Mouse (Mus musculus): Measurements from ENCODE around the gene Uhrf2. TPM values are rescaled to one million over a fixed set of nuclear protein-coding genes. Genes with fewer than 3 reads are reported as not detected.
A peak's percentile ranks its signal among the peaks of the same experiment; 100 is the strongest.

Uhrf2 gene
- polyA plus RNA-seq, 1 experiment from 2014 or later: 92.6 TPM

DNA sequence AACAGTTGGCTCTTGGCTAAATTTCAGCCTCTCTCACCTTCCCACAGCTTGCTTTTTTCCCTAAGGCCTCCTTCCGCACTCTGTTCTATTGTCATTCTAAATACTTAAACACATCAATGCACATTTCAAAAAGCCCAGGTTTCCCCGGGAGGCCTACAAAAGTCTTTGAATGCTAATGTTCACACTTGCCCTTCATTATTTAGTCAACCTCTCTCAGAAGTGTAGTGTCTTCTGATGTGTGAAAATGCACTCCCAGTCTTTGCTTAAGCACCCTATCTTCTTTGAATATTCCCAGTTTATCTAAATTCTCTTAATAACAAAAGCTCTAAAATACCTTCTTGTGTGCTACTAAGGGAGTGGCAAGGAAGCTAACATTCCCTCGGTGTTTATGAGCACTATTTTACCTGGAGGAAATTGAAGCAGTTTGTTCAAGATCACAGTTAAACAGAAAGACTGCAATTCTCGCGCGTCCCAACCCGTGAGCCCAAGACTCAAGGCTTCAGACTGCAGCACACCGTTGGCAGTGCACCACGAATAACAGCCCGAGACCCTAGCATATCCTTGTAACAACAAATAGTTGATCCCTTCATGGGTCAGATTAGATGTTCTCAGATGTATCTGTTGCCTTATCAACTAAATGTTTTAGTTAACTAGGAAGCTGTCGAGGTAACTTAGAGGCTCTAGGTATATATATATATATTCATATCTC, 1.2 kb upstream of the Uhrf2 start:
- no peaks in the 10 kb centered on the region for H3K36me3 ChIP-seq
- no peak overlapping the region for H3K4me3 ChIP-seq
- H3K9ac ChIP-seq: no peak overlapping the region
- H3K4me2 ChIP-seq (replicated peaks): peak overlapping the region; percentile 76
- ATAC-seq (ENCODE audit: low FRiP score): no peak
- WGBS: 24% methylated on average over 11 of the region's 11 CpGs
- no peaks in the 10 kb centered on the region for H3K27me3 ChIP-seq
- H3K4me1 ChIP-seq: peaks cover 31% of the 10 kb centered on the region
- H3K9me3 ChIP-seq (replicated peaks): no peaks in the 10 kb centered on the region
- H3K27ac ChIP-seq: peak overlapping the region; percentile 95; the same call in 1 of the 2 replicates

DNA sequence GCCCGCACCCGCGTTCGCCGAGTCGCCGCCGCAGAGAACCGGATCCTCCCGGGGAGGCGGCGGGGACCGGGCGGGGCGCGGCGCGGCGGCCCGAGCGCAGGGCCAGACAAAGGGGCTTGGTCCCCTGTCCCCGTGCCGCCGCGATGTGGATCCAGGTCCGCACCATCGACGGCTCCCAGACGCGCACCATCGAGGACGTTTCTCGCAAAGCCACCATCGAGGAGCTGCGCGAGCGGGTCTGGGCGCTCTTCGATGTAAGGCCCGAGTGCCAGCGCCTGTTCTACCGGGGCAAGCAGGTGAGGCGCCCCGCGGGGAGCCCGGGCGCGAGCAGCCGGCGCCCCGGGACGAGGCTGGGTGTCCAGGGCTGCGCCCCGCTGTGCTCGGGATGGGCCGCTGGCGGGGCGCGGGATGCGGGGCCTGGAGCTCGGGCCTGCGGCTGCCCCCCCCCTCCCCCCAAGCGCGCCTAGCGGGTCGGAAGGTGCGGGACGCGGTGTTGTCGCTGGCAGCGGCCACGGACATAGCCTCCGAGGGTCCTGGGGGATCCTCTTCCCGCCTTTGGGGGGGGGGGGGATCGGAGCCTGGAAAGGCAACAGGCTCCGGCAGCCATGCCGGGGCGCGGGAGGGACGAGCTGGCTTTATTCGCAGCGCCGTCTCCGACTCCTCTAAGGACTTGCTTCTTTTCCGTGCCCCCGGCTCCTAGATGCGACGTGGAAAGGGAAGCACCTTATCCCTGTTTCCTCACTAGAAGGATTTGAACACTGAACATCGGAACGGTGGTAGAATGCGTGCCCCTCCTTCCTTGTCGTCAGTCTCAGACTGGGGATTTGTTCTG, 539 bp downstream of the Uhrf2 start:
- Histone ChIP-seq H3K36me3 (no peaks in the 10 kb centered on the region), H3K9me3 (replicated peaks) (no peaks in the 10 kb centered on the region), H3K4me2 (replicated peaks) (peak overlapping the region; percentile 76), H3K9ac (peak overlapping the region; percentile 100), H3K4me3 (peak overlapping the region; percentile 100), H3K27ac (peak overlapping the region; percentile 95), H3K27me3 (no peaks in the 10 kb centered on the region), H3K4me1 (peaks cover 39% of the 10 kb centered on the region)
- ATAC-seq (ENCODE audit: low FRiP score): no peak
- under 1% methylated on average over 85 of the region's 92 CpGs for WGBS

DNA sequence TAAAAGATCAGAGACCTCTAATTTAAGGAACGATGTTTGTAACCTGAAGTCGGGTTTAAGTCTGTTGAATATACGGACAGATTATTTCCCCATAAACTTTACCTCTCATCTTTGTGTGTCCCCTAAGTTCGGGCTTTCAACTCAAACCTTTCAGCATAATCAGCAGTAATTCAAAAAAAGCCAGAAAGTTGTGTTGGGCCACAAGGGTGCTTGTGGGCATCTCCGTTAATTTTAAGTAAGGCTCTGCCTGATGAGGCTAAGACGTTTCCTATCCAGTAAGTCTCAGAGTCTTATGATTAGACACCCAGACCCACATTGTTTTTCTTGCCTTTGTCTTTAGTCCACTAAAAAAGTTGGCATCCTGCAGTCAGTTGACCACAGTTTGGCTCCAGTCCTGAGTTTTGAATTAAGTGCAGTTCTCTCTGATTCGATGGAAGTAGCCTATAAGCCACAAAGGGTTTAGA, 1.2 kb downstream of the Uhrf2 start:
- Histone ChIP-seq H3K4me2 (replicated peaks) (peak overlapping the region; percentile 76), H3K4me1 (peaks cover 40% of the 10 kb centered on the region), H3K9ac (peak overlapping the region; percentile 100), H3K27me3 (no peaks in the 10 kb centered on the region), H3K36me3 (no peaks in the 10 kb centered on the region), H3K9me3 (replicated peaks) (no peaks in the 10 kb centered on the region), H3K27ac (peak overlapping the region; percentile 95), H3K4me3 (peak overlapping the region; percentile 100)
- 5% methylated on average over 7 of the region's 7 CpGs for WGBS
- ATAC-seq (ENCODE audit: low FRiP score): no peak

DNA sequence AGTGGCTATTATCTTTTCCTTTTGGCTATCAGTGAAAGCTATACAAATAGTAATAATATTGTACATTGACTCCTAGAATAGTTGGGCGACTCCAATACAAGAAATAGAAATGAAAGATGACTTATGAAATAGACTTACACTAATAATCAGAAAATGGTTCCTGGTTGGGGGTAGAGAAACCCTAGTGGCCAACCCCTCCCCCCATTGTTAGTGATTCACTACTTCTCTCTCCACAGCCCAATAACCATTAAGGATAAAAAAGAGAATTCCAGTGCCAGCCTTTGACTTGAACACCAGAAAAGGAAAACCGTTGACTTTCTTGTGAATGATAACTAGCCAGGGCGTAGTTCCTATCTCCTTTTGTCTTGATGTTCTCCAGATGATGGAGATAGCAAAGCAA, 1.9 kb downstream of the Uhrf2 start:
- no peak overlapping the region for H3K27ac ChIP-seq
- no peaks in the 10 kb centered on the region for H3K9me3 ChIP-seq (replicated peaks)
- H3K4me2 ChIP-seq (replicated peaks): peak overlapping the region; percentile 76
- no peak for ATAC-seq (ENCODE audit: low FRiP score)
- peaks cover 43% of the 10 kb centered on the region for H3K4me1 ChIP-seq
- H3K27me3 ChIP-seq: no peaks in the 10 kb centered on the region
- H3K9ac ChIP-seq: peak overlapping the region; percentile 100; the same call in 1 of the 2 replicates
- H3K4me3 ChIP-seq: peak overlapping the region; percentile 100
- no peaks in the 10 kb centered on the region for H3K36me3 ChIP-seq
- 57% methylated on average over 3 of the region's 3 CpGs for WGBS

DNA sequence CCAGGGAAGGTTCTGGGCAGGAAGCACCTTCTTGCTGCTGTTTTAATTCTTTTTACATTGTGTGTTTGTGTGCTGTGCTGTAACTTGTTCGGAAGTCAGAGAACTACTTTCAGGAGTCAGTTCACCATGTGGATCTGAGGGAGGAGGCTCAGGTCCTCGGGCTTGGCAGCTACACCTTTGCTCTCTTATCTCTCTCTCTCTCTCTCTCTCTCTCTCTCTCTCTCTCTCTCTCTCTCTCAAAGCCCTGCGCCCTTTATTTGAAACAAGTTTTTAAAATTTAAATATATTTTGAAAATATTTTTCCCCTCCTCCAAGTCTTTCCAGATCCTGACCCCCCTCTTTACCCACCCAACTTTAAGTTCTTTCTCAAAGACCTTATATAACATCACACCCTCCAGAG, 5.0 kb downstream of the Uhrf2 start:
- Histone ChIP-seq H3K27me3 (no peaks in the 10 kb centered on the region), H3K4me3 (no peak overlapping the region), H3K36me3 (no peaks in the 10 kb centered on the region), H3K4me1 (peaks cover 35% of the 10 kb centered on the region), H3K9me3 (replicated peaks) (no peaks in the 10 kb centered on the region), H3K27ac (no peak overlapping the region), H3K4me2 (replicated peaks) (no peak overlapping the region), H3K9ac (no peak overlapping the region)
- WGBS: 59% methylated on average over 3 of the region's 3 CpGs
- ATAC-seq (ENCODE audit: low FRiP score): no peak

DNA sequence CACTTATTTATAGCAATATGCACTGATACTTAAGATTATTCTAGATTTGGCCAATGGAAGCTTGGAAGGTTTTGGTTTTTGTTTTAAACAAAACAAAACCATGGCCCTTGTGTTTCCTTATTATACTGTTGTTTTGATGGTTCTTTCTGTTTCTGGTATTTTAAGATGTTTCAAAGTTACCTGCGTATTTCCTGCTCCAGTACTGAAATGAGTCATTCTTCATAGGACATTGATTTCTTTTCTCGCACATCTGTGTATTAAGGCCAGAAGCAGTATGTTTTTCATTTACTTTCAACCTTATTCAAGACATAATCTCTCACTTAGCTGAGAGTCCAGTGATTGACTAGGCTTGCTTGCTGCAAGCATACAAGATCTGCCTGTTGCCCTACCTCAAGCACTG, 13.4 kb downstream of the Uhrf2 start:
- no peaks in the 10 kb centered on the region for H3K27me3 ChIP-seq
- no peaks in the 10 kb centered on the region for H3K4me1 ChIP-seq
- WGBS: 98% methylated on average over 2 of the region's 2 CpGs
- H3K9ac ChIP-seq: no peak overlapping the region
- H3K9me3 ChIP-seq (replicated peaks): no peaks in the 10 kb centered on the region
- peaks cover 28% of the 10 kb centered on the region for H3K36me3 ChIP-seq
- H3K27ac ChIP-seq: no peak overlapping the region
- ATAC-seq (ENCODE audit: low FRiP score): no peak
- H3K4me3 ChIP-seq: no peak overlapping the region
- H3K4me2 ChIP-seq (replicated peaks): no peak overlapping the region

DNA sequence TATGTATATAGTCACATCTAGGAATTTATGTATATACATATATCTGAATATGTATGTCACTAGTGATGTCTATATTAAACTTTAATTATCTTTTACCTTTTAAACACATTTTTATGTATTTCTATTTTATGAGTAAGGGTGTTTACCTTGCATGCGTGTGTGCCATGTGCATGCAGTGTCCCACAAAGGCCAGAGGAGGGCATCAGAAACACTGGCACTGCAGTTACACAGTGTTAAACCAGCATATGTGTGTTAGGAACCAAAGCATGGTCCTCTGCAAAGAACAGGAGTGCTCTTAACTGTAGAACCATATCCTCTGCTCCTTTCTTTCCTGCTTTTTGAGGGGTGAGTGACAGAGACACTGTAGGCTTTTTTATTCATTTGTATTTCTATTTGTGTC, 14.3 kb downstream of the Uhrf2 start:
- H3K4me2 ChIP-seq (replicated peaks): no peak overlapping the region
- peaks cover 28% of the 10 kb centered on the region for H3K36me3 ChIP-seq
- no peaks in the 10 kb centered on the region for H3K27me3 ChIP-seq
- 100% methylated on average over 1 of the region's 1 CpGs for WGBS
- ATAC-seq (ENCODE audit: low FRiP score): no peak
- no peaks in the 10 kb centered on the region for H3K4me1 ChIP-seq
- no peak overlapping the region for H3K4me3 ChIP-seq
- no peaks in the 10 kb centered on the region for H3K9me3 ChIP-seq (replicated peaks)
- H3K27ac ChIP-seq: no peak overlapping the region
- H3K9ac ChIP-seq: no peak overlapping the region

DNA sequence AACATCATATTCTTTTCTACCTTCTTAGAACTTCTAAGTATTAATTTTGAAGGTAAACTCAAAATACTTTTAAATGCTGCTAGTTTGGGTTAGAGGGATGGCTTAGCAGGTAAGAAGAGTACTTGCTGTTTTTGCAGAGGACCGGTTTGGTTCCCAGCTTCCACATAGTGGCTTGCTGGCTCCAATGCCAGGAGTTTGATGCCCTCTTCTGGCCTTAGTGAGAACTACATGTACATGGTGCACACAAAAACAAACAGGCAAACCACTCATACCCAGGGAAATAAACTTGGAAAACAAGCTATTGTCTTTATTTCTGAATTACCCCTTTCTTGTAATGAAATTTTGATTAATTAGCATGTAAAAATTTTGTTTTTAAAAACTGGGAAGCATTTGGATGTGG, 15.5 kb downstream of the Uhrf2 start:
- no peaks in the 10 kb centered on the region for H3K4me1 ChIP-seq
- no peaks in the 10 kb centered on the region for H3K27me3 ChIP-seq
- H3K9me3 ChIP-seq (replicated peaks): no peaks in the 10 kb centered on the region
- ATAC-seq (ENCODE audit: low FRiP score): no peak
- no peak overlapping the region for H3K4me3 ChIP-seq
- H3K27ac ChIP-seq: no peak overlapping the region
- H3K9ac ChIP-seq: no peak overlapping the region
- 61% methylated on average over 1 of the region's 1 CpGs for WGBS
- H3K36me3 ChIP-seq: peaks cover 28% of the 10 kb centered on the region
- no peak overlapping the region for H3K4me2 ChIP-seq (replicated peaks)

DNA sequence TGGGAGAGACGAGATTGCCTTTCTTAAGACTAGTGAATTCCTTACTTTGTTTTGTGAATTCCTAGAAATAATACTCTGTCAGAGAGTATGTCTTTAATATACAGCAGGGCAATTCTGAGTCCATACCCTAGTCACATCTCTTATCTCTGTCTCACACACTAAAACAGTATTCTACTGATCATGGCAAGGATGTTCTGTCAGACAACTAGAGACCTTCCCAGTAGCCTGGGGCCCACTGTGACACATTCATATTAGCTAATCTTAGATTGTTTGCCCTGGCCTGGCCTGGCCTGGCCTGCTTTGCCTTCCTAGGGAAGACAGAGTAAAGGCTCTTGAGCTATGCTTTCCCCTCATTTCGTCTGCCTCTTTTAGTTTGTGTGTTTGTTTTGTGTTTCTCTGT, 20.3 kb downstream of the Uhrf2 start:
- ATAC-seq (ENCODE audit: low FRiP score): no peak
- no peaks in the 10 kb centered on the region for H3K4me1 ChIP-seq
- H3K4me3 ChIP-seq: no peak overlapping the region
- H3K9me3 ChIP-seq (replicated peaks): no peaks in the 10 kb centered on the region
- no peak overlapping the region for H3K4me2 ChIP-seq (replicated peaks)
- 81% methylated on average over 2 of the region's 2 CpGs for WGBS
- no peak overlapping the region for H3K9ac ChIP-seq
- H3K27me3 ChIP-seq: no peaks in the 10 kb centered on the region
- H3K36me3 ChIP-seq: peaks cover 10% of the 10 kb centered on the region; the same call in 1 of the 2 replicates
- no peak overlapping the region for H3K27ac ChIP-seq

DNA sequence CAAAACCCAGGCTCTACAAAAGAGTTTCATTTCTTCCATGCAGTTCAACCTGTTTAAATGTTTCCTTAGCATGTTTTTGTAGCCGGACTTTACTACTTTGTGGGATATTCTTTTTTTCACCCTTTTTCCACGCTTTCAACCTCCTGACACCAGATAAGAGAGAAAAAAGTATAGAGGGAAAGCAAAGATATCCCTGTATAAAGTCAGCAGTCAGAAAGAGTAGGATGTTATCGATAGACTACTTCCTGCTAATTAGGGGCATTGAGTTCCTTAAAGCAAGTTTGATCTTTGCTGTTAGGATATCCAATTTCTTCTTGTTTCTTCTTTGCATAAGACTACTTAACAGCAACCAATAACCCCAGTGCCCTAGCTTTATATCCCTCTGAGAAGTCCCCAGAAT, 21.2 kb downstream of the Uhrf2 start:
- ATAC-seq (ENCODE audit: low FRiP score): no peak
- Histone ChIP-seq H3K27ac (no peak overlapping the region), H3K4me3 (no peak overlapping the region), H3K27me3 (no peaks in the 10 kb centered on the region), H3K36me3 (peaks cover 10% of the 10 kb centered on the region; the same call in 1 of the 2 replicates), H3K9me3 (replicated peaks) (no peaks in the 10 kb centered on the region), H3K4me1 (no peaks in the 10 kb centered on the region), H3K9ac (no peak overlapping the region), H3K4me2 (replicated peaks) (no peak overlapping the region)
- 96% methylated on average over 3 of the region's 3 CpGs for WGBS

DNA sequence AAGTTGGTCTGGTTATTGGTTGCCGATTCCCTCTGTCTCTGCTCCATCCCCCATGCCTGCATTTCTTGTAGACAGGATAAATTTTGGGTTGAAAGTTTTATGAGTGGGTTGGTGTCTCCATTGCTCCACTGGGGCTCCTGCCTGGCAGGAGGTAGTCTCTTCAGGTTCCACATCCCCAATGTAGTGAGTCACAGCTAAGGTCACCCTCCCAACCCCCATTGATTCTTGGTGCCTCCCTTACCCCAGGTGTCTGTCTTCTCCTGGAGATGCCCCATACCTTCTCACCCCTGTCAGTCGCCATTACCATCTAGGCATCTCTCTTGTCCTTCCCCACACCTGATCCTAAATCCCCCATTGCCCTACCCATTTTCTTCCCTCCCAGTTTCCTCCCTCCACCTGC, 23.9 kb downstream of the Uhrf2 start:
- no peak overlapping the region for H3K9ac ChIP-seq
- no peak overlapping the region for H3K4me2 ChIP-seq (replicated peaks)
- H3K9me3 ChIP-seq (replicated peaks): no peaks in the 10 kb centered on the region
- H3K36me3 ChIP-seq: no peaks in the 10 kb centered on the region
- no peaks in the 10 kb centered on the region for H3K27me3 ChIP-seq
- 100% methylated on average over 2 of the region's 2 CpGs for WGBS
- H3K4me3 ChIP-seq: no peak overlapping the region
- ATAC-seq (ENCODE audit: low FRiP score): no peak
- no peaks in the 10 kb centered on the region for H3K4me1 ChIP-seq
- H3K27ac ChIP-seq: no peak overlapping the region

DNA sequence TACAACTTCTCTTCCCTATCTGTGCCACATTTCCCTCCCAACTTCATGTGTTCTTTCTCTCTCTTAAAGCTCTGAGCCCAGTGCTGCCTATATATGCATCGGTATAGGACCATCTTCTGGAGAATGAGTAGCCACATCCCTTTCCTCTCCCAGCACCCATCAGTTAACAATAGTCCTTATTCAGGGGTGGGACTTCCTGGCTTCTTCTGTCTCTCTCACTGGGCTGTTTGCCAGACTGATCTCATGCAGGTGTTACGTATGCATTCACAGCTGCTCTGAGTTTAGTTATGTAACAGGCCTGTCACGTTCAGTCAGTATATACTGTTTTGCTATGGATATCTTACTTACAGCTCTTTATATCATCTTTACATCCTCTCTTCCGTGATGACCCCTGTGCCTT, 35.5 kb downstream of the Uhrf2 start:
- 79% methylated on average over 4 of the region's 4 CpGs for WGBS
- H3K27ac ChIP-seq: no peak overlapping the region
- ATAC-seq (ENCODE audit: low FRiP score): no peak
- H3K4me2 ChIP-seq (replicated peaks): no peak overlapping the region
- H3K9ac ChIP-seq: no peak overlapping the region
- no peaks in the 10 kb centered on the region for H3K36me3 ChIP-seq
- H3K27me3 ChIP-seq: no peaks in the 10 kb centered on the region
- H3K9me3 ChIP-seq (replicated peaks): no peaks in the 10 kb centered on the region
- no peak overlapping the region for H3K4me3 ChIP-seq
- no peaks in the 10 kb centered on the region for H3K4me1 ChIP-seq
